Mouse (Mus musculus) lung, adult 2 months (tissue): ENCODE results near the gene Miga1.

Source experiments
- CTCF ChIP-seq: fragments of 200-500 bp; IDR thresholded peaks from 2 replicates; pipeline ENCODE4 v1.5.1; 2011; ENCODE audit warnings: mild to moderate bottlenecking, low read length, control low read depth; ENCODE audit not compliant: insufficient read depth
- POLR2A ChIP-seq: fragments of 200-500 bp; IDR thresholded peaks from 2 replicates; pipeline ENCODE4 v1.6.1; 2011; ENCODE audit warnings: low read depth, mild to moderate bottlenecking, control low read depth, low read length, borderline replicate concordance; ENCODE audit errors: extremely low read depth

DNA sequence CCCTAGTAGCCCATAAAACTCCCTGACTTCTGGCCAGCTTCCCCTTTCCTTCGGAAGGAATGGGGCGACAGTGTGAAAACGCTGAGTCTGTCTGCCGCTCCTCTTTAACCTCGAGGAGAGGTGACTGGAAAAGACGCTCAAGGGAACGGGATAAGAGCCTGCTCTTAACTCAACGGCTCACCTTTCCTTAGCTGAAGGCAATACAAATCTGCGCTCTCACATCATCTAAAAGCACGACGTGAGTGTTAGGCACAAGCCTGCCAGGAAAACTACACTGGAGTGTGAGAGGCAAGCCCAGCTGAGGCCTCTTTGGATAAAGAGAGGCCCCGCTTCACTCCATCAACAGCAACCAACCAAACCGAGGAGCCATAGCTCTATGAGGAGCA lies 74.2 kb downstream of the Miga1 start, which contains the start of gene Nexn:
- TF ChIP-seq POLR2A, result no peak
- no peak for TF ChIP-seq CTCF
